Mouse (Mus musculus) ES-E14 (cell line): ENCODE measurements around the gene Mageb2.
"Not testable (repeated sequence)": the region's sequence is repeated elsewhere in the genome, so short reads cannot be mapped to it uniquely, and the experiment has no call there.

Experiments
- CHD2 ChIP-seq: IDR thresholded peaks from 2 replicates; pipeline ENCODE4 v1.6.1; 2014; ENCODE audit warnings: mild to moderate bottlenecking, low read depth, low read length, inconsistent platforms
- ZC3H11A ChIP-seq: IDR thresholded peaks from 2 replicates; pipeline ENCODE4 v1.6.1; 2012; ENCODE audit warnings: low read depth, mild to moderate bottlenecking, inconsistent platforms, low read length, borderline replicate concordance

DNA sequence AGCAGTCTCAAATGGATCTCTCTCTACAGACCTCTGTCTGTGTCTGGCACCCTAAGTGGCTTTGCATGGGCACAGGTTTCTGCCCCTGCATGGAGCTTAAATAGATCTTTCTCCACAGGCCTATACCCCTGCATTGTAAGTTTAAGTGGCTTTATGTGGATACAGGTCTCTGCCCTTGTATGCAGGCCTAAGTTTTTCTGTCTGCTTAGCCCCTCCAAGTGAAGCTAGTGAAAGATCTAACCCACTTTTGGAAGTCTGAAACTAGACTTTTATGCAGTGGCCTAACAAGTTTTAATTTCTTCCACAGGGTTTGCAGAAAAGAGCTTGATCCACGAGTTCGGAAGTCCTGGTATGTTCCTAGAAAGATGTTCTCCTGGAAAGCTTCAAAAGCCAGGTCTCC lies at the start of gene Mageb2:
- not testable (repeated sequence) for TF ChIP-seq ZC3H11A, CHD2
